In the genomic region with DNA sequence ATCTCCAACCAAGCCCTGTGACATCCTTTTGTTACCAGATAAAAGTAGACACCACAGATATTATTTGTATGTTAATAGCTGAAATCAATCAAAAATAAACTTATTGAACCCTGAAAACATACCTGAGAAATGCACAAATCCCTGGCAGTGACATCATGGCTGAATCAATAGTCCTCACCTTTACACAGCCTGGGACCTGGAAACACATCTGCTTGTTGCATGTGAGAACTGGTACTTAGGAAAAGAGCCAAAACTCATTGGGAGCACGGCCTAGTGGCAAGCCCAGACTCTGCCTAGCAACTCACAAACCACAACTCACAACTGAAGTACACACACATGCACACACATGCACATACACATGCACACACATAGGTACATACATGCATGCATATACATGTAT, we compare ENCODE assay signal across 15 mouse cellular contexts.
"Had no signal": no experiment of that assay in that cellular context is flagged by ENCODE, and none has a peak within 500 bp of the region (broad histone marks: within the 10 kb centered on the region; RNA-seq: fewer than 3 reads in every experiment).

No protein-coding gene starts in this region.

- H3K4me3 ChIP-seq: neural tube, embryonic 15.5 days; stomach, embryonic 15.5 days had no signal

- DNase-seq: retina, postnatal 1 day; right cerebral cortex, adult 18-20 months; right cerebral cortex, postnatal 14 days; right cerebral cortex, postnatal 25 days; right cerebral cortex, postnatal 4 days; spleen, adult 18-20 months; thymus, adult 18-20 months; thymus, adult 2 months; thymus, postnatal 14 days; thymus, postnatal 25 days; thymus, postnatal 36 days; thymus, postnatal 4 days had no signal

- H3K4me2 ChIP-seq: neural tube, embryonic 15.5 days; stomach, embryonic 15.5 days had no signal

- H3K9me3 ChIP-seq: neural tube, embryonic 15.5 days; stomach, embryonic 15.5 days had no signal

- H3K4me1 ChIP-seq: stomach, embryonic 15.5 days had no signal

- H3K9ac ChIP-seq: neural tube, embryonic 15.5 days; stomach, embryonic 15.5 days had no signal

- H3K27me3 ChIP-seq: stomach, embryonic 15.5 days had no signal

- H3K27ac ChIP-seq: neural tube, embryonic 15.5 days; stomach, embryonic 15.5 days; stomach, postnatal 0 days had no signal

- H3K36me3 ChIP-seq: neural tube, embryonic 15.5 days; stomach, embryonic 15.5 days had no signal
